Mouse (Mus musculus) lung, embryonic 16.5 days (tissue): ENCODE results near the gene Lat2. TPM values are rescaled to one million over a fixed set of nuclear protein-coding genes. Genes with fewer than 3 reads are reported as not detected.
A peak's percentile ranks its signal among the peaks of the same experiment; 100 is the strongest.

ENCODE experiments used
- ATAC-seq: fragments of 200-750 bp; cut with Nextera tagmentation; 2 replicates; pipeline ENCODE4 v1.8.0; 2017; ENCODE audit warnings: low read depth, mild to moderate bottlenecking, moderate library complexity
- H3K27ac ChIP-seq: fragments of 300-500 bp; sonication (generic); 2 replicates; pipeline ENCODE4 v1.5.1; 2014; ENCODE audit warnings: mild to moderate bottlenecking, control low read depth, low read length
- H3K27me3 ChIP-seq: fragments of 300-500 bp; sonication (generic); 2 replicates; pipeline ENCODE4 v1.6.1; 2014; ENCODE audit warnings: low read depth, low read length, mixed read lengths; ENCODE audit not compliant: control insufficient read depth, insufficient read depth
- H3K36me3 ChIP-seq: fragments of 300-500 bp; sonication (generic); 2 replicates; pipeline ENCODE4 v1.6.1; 2014; ENCODE audit warnings: low read length; ENCODE audit not compliant: control insufficient read depth, insufficient read depth
- H3K4me1 ChIP-seq: fragments of 300-500 bp; sonication (generic); replicated peaks from 2 replicates; pipeline ENCODE4 v1.6.1; 2014; ENCODE audit warnings: low read length, mixed read lengths; ENCODE audit not compliant: control insufficient read depth, insufficient read depth
- H3K4me2 ChIP-seq: fragments of 300-500 bp; sonication (generic); 2 replicates; pipeline ENCODE4 v1.6.1; 2014; ENCODE audit warnings: low read depth, low read length, control low read depth
- H3K4me3 ChIP-seq: fragments of 300-500 bp; sonication (generic); 2 replicates; pipeline ENCODE4 v1.5.1; 2014; ENCODE audit warnings: mild to moderate bottlenecking, low read length, control low read depth
- H3K9ac ChIP-seq: fragments of 300-500 bp; sonication (generic); 2 replicates; pipeline ENCODE4 v1.6.1; 2014; ENCODE audit warnings: low read length, control low read depth
- H3K9me3 ChIP-seq: fragments of 300-500 bp; sonication (generic); 2 replicates; pipeline ENCODE4 v1.6.1; 2016; ENCODE audit warnings: low read length; ENCODE audit not compliant: control insufficient read depth
- WGBS: fragments of 180-500 bp; shearing (Covaris S2); extraction: QIAGEN DNeasy Blood & Tissue Kit; methylation state at CpG from one replicate; pipeline ENCODE4 v1.1.7; 2014; 5-methylcytosine and 5-hydroxymethylcytosine counted together
- polyA plus RNA-seq: library from polyadenylated mRNA; unstranded; fragments of >200 nt; fragmentation: Nextera tagmentation; extraction: Ambion mirVana; gene quantifications from 2 replicates; pipeline ENCODE4 v1.2.1, GENCODE M21; 2015

Lat2 gene
- polyA plus RNA-seq, 1 experiment from 2014 or later, result 1.8 TPM

GRCm38 (mm10) chr5:134606314-134606713 lies 8.5 kb downstream of the Lat2 start:
- Histone ChIP-seq H3K4me3 (no peak overlapping the region), H3K9me3 (no peaks in the 10 kb centered on the region), H3K36me3 (no peaks in the 10 kb centered on the region), H3K4me1 (no peaks in the 10 kb centered on the region), H3K9ac (no peak overlapping the region), H3K4me2 (no peak overlapping the region), H3K27me3 (no peaks in the 10 kb centered on the region), H3K27ac (no peak overlapping the region)
- no peak for ATAC-seq

GRCm38 (mm10) chr5:134604376-134604775 lies 10.4 kb downstream of the Lat2 start:
- no peak for ATAC-seq
- Histone ChIP-seq H3K4me1 (no peaks in the 10 kb centered on the region), H3K4me2 (no peak overlapping the region), H3K9me3 (no peaks in the 10 kb centered on the region), H3K36me3 (no peaks in the 10 kb centered on the region), H3K4me3 (no peak overlapping the region), H3K9ac (no peak overlapping the region), H3K27ac (no peak overlapping the region), H3K27me3 (no peaks in the 10 kb centered on the region)
- 71% methylated on average over 11 of the region's 11 CpGs for WGBS

- ATAC-seq, result no peak
- Histone ChIP-seq H3K9ac (no peak overlapping the region), H3K4me3 (no peak overlapping the region), H3K36me3 (peaks cover 36% of the 10 kb centered on the region), H3K27me3 (no peaks in the 10 kb centered on the region), H3K27ac (no peak overlapping the region), H3K9me3 (no peaks in the 10 kb centered on the region), H3K4me2 (no peak overlapping the region), H3K4me1 (no peaks in the 10 kb centered on the region)
- 80% methylated on average over 10 of the region's 10 CpGs for WGBS
Observed at GRCm38 (mm10) chr5:134597711-134598110, 17.1 kb downstream of the Lat2 start.

- no peak overlapping the region for H3K4me2 ChIP-seq
- no peak overlapping the region for H3K27ac ChIP-seq
- H3K4me1 ChIP-seq, result no peaks in the 10 kb centered on the region
- no peak overlapping the region for H3K9ac ChIP-seq
- peaks cover 35% of the 10 kb centered on the region for H3K36me3 ChIP-seq
- WGBS, result 76% methylated on average over 9 of the region's 9 CpGs
- no peaks in the 10 kb centered on the region for H3K27me3 ChIP-seq
- no peak overlapping the region for H3K4me3 ChIP-seq
- H3K9me3 ChIP-seq, result no peaks in the 10 kb centered on the region
- no peak for ATAC-seq
Observed at GRCm38 (mm10) chr5:134593093-134593492, 21.7 kb downstream of the Lat2 start.

- no peak for ATAC-seq
- H3K4me3 ChIP-seq, result no peak overlapping the region
- WGBS, result 89% methylated on average over 11 of the region's 11 CpGs
Observed at GRCm38 (mm10) chr5:134592026-134592581, 22.7 kb downstream of the Lat2 start.

GRCm38 (mm10) chr5:134589900-134590299 lies 24.9 kb downstream of the Lat2 start:
- no peak overlapping the region for H3K4me3 ChIP-seq
- no peak overlapping the region for H3K27ac ChIP-seq
- WGBS, result 82% methylated on average over 3 of the region's 3 CpGs
- no peak overlapping the region for H3K9ac ChIP-seq
- no peak overlapping the region for H3K4me2 ChIP-seq
- no peak for ATAC-seq
- H3K27me3 ChIP-seq, result no peaks in the 10 kb centered on the region
- no peaks in the 10 kb centered on the region for H3K9me3 ChIP-seq
- peaks cover 16% of the 10 kb centered on the region for H3K36me3 ChIP-seq
- H3K4me1 ChIP-seq, result no peaks in the 10 kb centered on the region

More at GRCm38 (mm10) chr5:134592026-134592581, 22.7 kb downstream of the Lat2 start:
- Histone ChIP-seq H3K27ac (no peak overlapping the region), H3K36me3 (peaks cover 28% of the 10 kb centered on the region), H3K4me1 (no peaks in the 10 kb centered on the region), H3K4me2 (no peak overlapping the region), H3K27me3 (no peaks in the 10 kb centered on the region), H3K9ac (no peak overlapping the region), H3K9me3 (no peaks in the 10 kb centered on the region)

GRCm38 (mm10) chr5:134584798-134585197 lies 30.0 kb downstream of the Lat2 start:
- H3K36me3 ChIP-seq, result no peaks in the 10 kb centered on the region
- no peaks in the 10 kb centered on the region for H3K9me3 ChIP-seq
- H3K4me1 ChIP-seq, result peaks cover 9% of the 10 kb centered on the region
- H3K9ac ChIP-seq, result no peak overlapping the region
- no peak overlapping the region for H3K27ac ChIP-seq
- no peak for ATAC-seq
- H3K4me3 ChIP-seq, result no peak overlapping the region
- H3K4me2 ChIP-seq, result no peak overlapping the region
- no peaks in the 10 kb centered on the region for H3K27me3 ChIP-seq
- 85% methylated on average over 5 of the region's 5 CpGs for WGBS

- Histone ChIP-seq H3K4me3 (peak overlapping the region; percentile 99; the same call in 1 of the 2 replicates), H3K36me3 (no peaks in the 10 kb centered on the region), H3K9me3 (no peaks in the 10 kb centered on the region), H3K27me3 (no peaks in the 10 kb centered on the region), H3K27ac (no peak overlapping the region), H3K9ac (peak overlapping the region; percentile 95; the same call in 1 of the 2 replicates), H3K4me1 (peaks cover 9% of the 10 kb centered on the region), H3K4me2 (peak overlapping the region; percentile 94)
- WGBS, result 70% methylated on average over 3 of the region's 3 CpGs
- no peak for ATAC-seq
Observed at GRCm38 (mm10) chr5:134583884-134584213, 31.0 kb downstream of the Lat2 start.

GRCm38 (mm10) chr5:134583006-134583883 lies 31.6 kb downstream of the Lat2 start:
- ATAC-seq, result no peak
- Histone ChIP-seq H3K27me3 (no peaks in the 10 kb centered on the region), H3K9ac (peak overlapping the region; percentile 95), H3K27ac (peak overlapping the region; percentile 43; the same call in 1 of the 2 replicates), H3K4me2 (peak overlapping the region; percentile 94), H3K36me3 (no peaks in the 10 kb centered on the region), H3K4me3 (peak overlapping the region; percentile 99), H3K9me3 (no peaks in the 10 kb centered on the region), H3K4me1 (peaks cover 9% of the 10 kb centered on the region)
- WGBS, result 24% methylated on average over 15 of the region's 15 CpGs
